31 mouse cellular contexts compared by ENCODE assay signal in the genomic region with DNA sequence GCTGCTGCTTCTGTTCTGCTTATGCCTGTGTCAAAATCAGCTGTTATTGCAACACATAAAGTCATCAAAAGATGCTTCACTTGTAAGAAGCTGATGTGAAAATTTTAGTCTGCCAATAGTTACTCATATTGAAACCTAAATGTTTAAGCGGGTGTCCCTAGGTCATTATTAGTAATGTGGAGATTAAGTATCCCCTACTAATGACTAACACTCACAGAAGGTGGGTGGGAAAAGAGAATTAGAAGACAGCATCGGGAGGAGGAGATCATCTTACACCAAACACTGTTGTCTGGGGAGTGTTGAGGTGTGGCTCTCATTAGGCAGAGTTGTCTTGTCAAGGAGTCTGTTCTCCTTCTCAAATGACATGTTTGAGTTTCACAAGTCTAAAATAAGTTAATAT. TPM values are rescaled to one million over a fixed set of nuclear protein-coding genes. Genes with fewer than 3 reads are reported as not detected.
A peak's percentile ranks its signal among the peaks of the same experiment; 100 is the strongest.
DNase-seq lines count a peak whose midpoint lies in the region; ATAC-seq lines count a peak whose summit lies in the region.
"Had no signal": no experiment of that assay in that cellular context is flagged by ENCODE, and none has a peak within 500 bp of the region (broad histone marks: within the 10 kb centered on the region; RNA-seq: fewer than 3 reads in every experiment).

No protein-coding gene starts in this region.

- no peaks in the 10 kb centered on the region for H3K27me3 ChIP-seq in embryonic facial prominence, embryonic 14.5 days (replicated peaks; ENCODE audit: control insufficient read depth, insufficient read depth, low read length)
- no peaks in the 10 kb centered on the region for H3K27me3 ChIP-seq in embryonic facial prominence, embryonic 10.5 days (replicated peaks; ENCODE audit: low read depth, poor library complexity, severe bottlenecking)
- H3K27me3 ChIP-seq: forebrain, embryonic 13.5 days; heart, embryonic 13.5 days; Patski had no signal

- no peak overlapping the region for H3K9ac ChIP-seq in embryonic facial prominence, embryonic 14.5 days (ENCODE audit: low read depth, low read length)
- H3K9ac ChIP-seq: forebrain, embryonic 13.5 days; forebrain, postnatal 0 days; heart, embryonic 13.5 days; hindbrain, embryonic 14.5 days had no signal

- H3K9me3 ChIP-seq in embryonic facial prominence, embryonic 14.5 days (ENCODE audit: control insufficient read depth, low read length), result no peaks in the 10 kb centered on the region
- H3K9me3 ChIP-seq in embryonic facial prominence, embryonic 10.5 days, result no peaks in the 10 kb centered on the region
- H3K9me3 ChIP-seq: forebrain, embryonic 13.5 days; G1E; heart, embryonic 10.5 days; heart, embryonic 13.5 days had no signal

- H3K36me3 ChIP-seq in embryonic facial prominence, embryonic 14.5 days (ENCODE audit: control insufficient read depth, insufficient read depth, low read length), result peaks cover 65% of the 10 kb centered on the region
- H3K36me3 ChIP-seq in embryonic facial prominence, embryonic 10.5 days (replicated peaks), result peaks cover 96% of the 10 kb centered on the region

- no peak overlapping the region for H3K27ac ChIP-seq in embryonic facial prominence, embryonic 14.5 days (replicated peaks; ENCODE audit: low read depth, low read length)
- no peak overlapping the region for H3K27ac ChIP-seq in embryonic facial prominence, embryonic 10.5 days (replicated peaks)
- H3K27ac ChIP-seq: forebrain, embryonic 13.5 days; gastrocnemius, adult 2 months; heart, adult 2 months; heart, embryonic 10.5 days; heart, embryonic 13.5 days; hindbrain, embryonic 14.5 days; hindbrain, postnatal 0 days had no signal

- WGBS in embryonic facial prominence, embryonic 14.5 days, result 55% methylated on average over 2 of the region's 2 CpGs
- 61% methylated on average over 2 of the region's 2 CpGs for WGBS in embryonic facial prominence, embryonic 10.5 days

- intact Hi-C loops in left cerebral cortex, postnatal 14 days (cut with DNase I), result no loop called here

- H3K4me2 ChIP-seq in embryonic facial prominence, embryonic 14.5 days (ENCODE audit: low read depth, low read length), result no peak overlapping the region
- H3K4me2 ChIP-seq: forebrain, embryonic 13.5 days; heart, embryonic 13.5 days; hindbrain, embryonic 14.5 days had no signal

- H3K4me3 ChIP-seq in embryonic facial prominence, embryonic 14.5 days (ENCODE audit: low read depth, low read length), result no peak overlapping the region
- no peak overlapping the region for H3K4me3 ChIP-seq in embryonic facial prominence, embryonic 10.5 days
- H3K4me3 ChIP-seq: erythroblast, embryonic 14.5 days; forebrain, embryonic 13.5 days; gastrocnemius, adult 2 months; heart, adult 2 months; heart, embryonic 10.5 days; heart, embryonic 13.5 days had no signal

- DNase-seq in embryonic facial prominence, embryonic 14.5 days (ENCODE audit: low spot score), result peak; percentile 11
- DNase-seq in embryonic facial prominence, embryonic 10.5 days (ENCODE audit: low spot score), result no peak
- DNase-seq in A20 (ENCODE audit: low read depth, low spot score) (peak; percentile 53), MN1 (ENCODE audit: low spot score) (peak; percentile 22)
- DNase-seq in retina, postnatal 1 day, result no peak
- no peak for DNase-seq in testis, postnatal 14 days (ENCODE audit: low spot score)
- DNase-seq in left cerebral cortex, postnatal 14 days (ENCODE audit: low spot score in 2 of 2), result no peak
- DNase-seq: adrenal gland, postnatal 10 days; adrenal gland, postnatal 36 days; cerebellum, adult 11 months; cerebellum, adult 2 months; cerebellum, adult 9-11 months; cerebellum, postnatal 36 days; embryo, embryonic 11 days; forebrain, postnatal 0 days; gastrocnemius, adult 2 months; gastrocnemius, postnatal 25 days; heart, adult 2 months; heart, postnatal 14 days; heart, postnatal 4 days; kidney, adult 8-10 months had no signal

- H3K4me1 ChIP-seq in embryonic facial prominence, embryonic 14.5 days (ENCODE audit: control insufficient read depth, insufficient read depth, low read length), result no peaks in the 10 kb centered on the region
- peaks cover 4% of the 10 kb centered on the region for H3K4me1 ChIP-seq in embryonic facial prominence, embryonic 10.5 days
- H3K4me1 ChIP-seq: heart, embryonic 10.5 days had no signal

- ATAC-seq in embryonic facial prominence, embryonic 14.5 days (ENCODE audit: low read depth), result peak; percentile 64; the same call in 1 of the 2 replicates
- peak; percentile 19 for ATAC-seq in inflammation-experienced regulatory T-cells, adult 6 months
- ATAC-seq: forebrain, embryonic 13.5 days; forebrain, postnatal 0 days; hindbrain, postnatal 0 days; intestine, postnatal 0 days; Patski had no signal

RNA-seq across cellular contexts. Expression of a gene that starts 7.1 kb away (rescaled TPM):
- polyA plus RNA-seq in embryonic facial prominence, embryonic 14.5 days (2014; fragmentation: Nextera tagmentation; extraction: Ambion mirVana), result 48.9 and 49.2 TPM in 2 replicates
- 83.9 and 84.1 TPM in 2 replicates for polyA plus RNA-seq in embryonic facial prominence, embryonic 10.5 days (2016; fragmentation: Nextera tagmentation; extraction: Ambion mirVana)
- 10 to 100 TPM in 1 of 3 experiments, 1 to 10 TPM in 2; 4.8 to 19.8 (median 6.1) TPM for polyA plus RNA-seq in inflammation-experienced regulatory T-cells, adult 6 months (2017; shearing (Covaris generic))
- 1 to 10 TPM; 3.1 to 4.5 TPM for total RNA-seq in left cerebral cortex, postnatal 14 days (2021)

RNA-seq across cellular contexts. Expression of a gene that starts 39.8 kb away (rescaled TPM):
- polyA plus RNA-seq in embryonic facial prominence, embryonic 14.5 days (2014; fragmentation: Nextera tagmentation; extraction: Ambion mirVana), result 7.7 and 8.1 TPM in 2 replicates
- polyA plus RNA-seq in embryonic facial prominence, embryonic 10.5 days (2016; fragmentation: Nextera tagmentation; extraction: Ambion mirVana), result 6.2 TPM in 2 replicates
- polyA plus RNA-seq in inflammation-experienced regulatory T-cells, adult 6 months (2017; shearing (Covaris generic)), result 10 to 100 TPM; 14.5 to 20.9 (median 15.2) TPM
- 10 to 100 TPM; 18.3 to 19.5 TPM for total RNA-seq in left cerebral cortex, postnatal 14 days (2021)

RNA-seq across cellular contexts. Expression of a gene that starts 39.9 kb away (rescaled TPM):
- 6.3 and 7.0 TPM in 2 replicates for polyA plus RNA-seq in embryonic facial prominence, embryonic 14.5 days (2014; fragmentation: Nextera tagmentation; extraction: Ambion mirVana)
- 4.7 and 6.0 TPM in 2 replicates for polyA plus RNA-seq in embryonic facial prominence, embryonic 10.5 days (2016; fragmentation: Nextera tagmentation; extraction: Ambion mirVana)
- polyA plus RNA-seq in inflammation-experienced regulatory T-cells, adult 6 months (2017; shearing (Covaris generic)), result 10 to 100 TPM; 14.7 to 18.8 (median 18.4) TPM
- total RNA-seq in left cerebral cortex, postnatal 14 days (2021), result 10 to 100 TPM; 11.3 to 14.8 TPM
- polyA plus RNA-seq: erythroblast, embryonic 14.5 days had no signal

Comparison
In these comparisons a context has a peak if more than half of its experiments do, and no peak if none do; other contexts are left out.
1. DNase-seq: peak in embryonic facial prominence, embryonic 14.5 days (single experiment), A20 (single experiment) and MN1 (single experiment); none in embryonic facial prominence, embryonic 10.5 days (single experiment), retina, postnatal 1 day (single experiment), testis, postnatal 14 days (single experiment) and left cerebral cortex, postnatal 14 days (0 of 2).